Mouse (Mus musculus) stomach, embryonic 15.5 days (tissue): ENCODE measurements around the gene Arap2. TPM values are rescaled to one million over a fixed set of nuclear protein-coding genes. Genes with fewer than 3 reads are reported as not detected.

Experiments used
- ATAC-seq: fragments of 200-750 bp; cut with Nextera tagmentation; 2 replicates; pipeline ENCODE4 v1.8.0; 2017; ENCODE audit warnings: low read depth, moderate number of reproducible peaks, moderate TSS enrichment; ENCODE audit not compliant: insufficient read depth, low FRiP score
- H3K27ac ChIP-seq: fragments of 300-500 bp; sonication (generic); 2 replicates; pipeline ENCODE4 v1.5.1; 2015; ENCODE audit warnings: mild to moderate bottlenecking, inconsistent platforms
- H3K27me3 ChIP-seq: fragments of 300-500 bp; sonication (generic); replicated peaks from 2 replicates; pipeline ENCODE4 v1.6.1; 2015; ENCODE audit warnings: inconsistent platforms
- H3K36me3 ChIP-seq: fragments of 300-500 bp; sonication (generic); 2 replicates; pipeline ENCODE4 v1.6.1; 2015; ENCODE audit warnings: inconsistent platforms
- H3K4me1 ChIP-seq: fragments of 300-500 bp; sonication (generic); 2 replicates; pipeline ENCODE4 v1.6.1; 2015; ENCODE audit warnings: inconsistent platforms
- H3K4me2 ChIP-seq: fragments of 300-500 bp; sonication (generic); 2 replicates; pipeline ENCODE4 v1.6.1; 2015; ENCODE audit warnings: mild to moderate bottlenecking, inconsistent platforms
- H3K4me3 ChIP-seq: fragments of 300-500 bp; sonication (generic); replicated peaks from 2 replicates; pipeline ENCODE4 v1.5.1; 2015; ENCODE audit warnings: inconsistent platforms
- H3K9ac ChIP-seq: fragments of 300-500 bp; sonication (generic); 2 replicates; pipeline ENCODE4 v1.6.1; 2015; ENCODE audit warnings: inconsistent platforms
- H3K9me3 ChIP-seq: fragments of 300-500 bp; sonication (generic); 2 replicates; pipeline ENCODE4 v1.6.1; 2016; ENCODE audit warnings: inconsistent platforms
- WGBS: fragments of 180-500 bp; shearing (Covaris S2); methylation state at CpG from one replicate; pipeline ENCODE4 v1.1.7; 2015; 5-methylcytosine and 5-hydroxymethylcytosine counted together
- polyA plus RNA-seq: library from polyadenylated mRNA; unstranded; fragments of >200 nt; fragmentation: Nextera tagmentation; extraction: Ambion mirVana; gene quantifications from 2 replicates; pipeline ENCODE4 v1.2.1, GENCODE M21; 2015

Arap2 gene
- polyA plus RNA-seq, 1 experiment from 2014 or later, result 12.5 TPM

DNA sequence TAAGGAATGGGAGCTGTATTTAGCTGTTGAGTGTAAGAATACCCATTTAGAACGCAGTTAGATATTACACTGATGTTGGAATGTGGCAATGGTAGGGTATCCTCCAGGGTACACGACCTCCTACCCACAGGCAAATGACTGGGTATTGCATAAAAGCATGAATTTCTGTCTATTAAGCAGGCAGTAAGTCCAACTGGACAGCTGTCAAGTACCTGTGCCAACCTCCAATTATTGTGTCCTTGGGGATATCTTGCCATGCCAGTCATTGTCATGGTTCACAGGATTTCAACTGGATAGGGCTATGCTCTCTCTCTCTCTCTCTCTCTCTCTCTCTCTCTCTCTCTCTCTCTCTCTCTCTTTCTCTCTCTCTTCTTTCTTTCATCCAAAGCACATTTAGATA is 40.4 kb downstream of the Arap2 start:
- WGBS, result 85% methylated on average over 2 of the region's 2 CpGs
- no peaks in the 10 kb centered on the region for H3K9me3 ChIP-seq

DNA sequence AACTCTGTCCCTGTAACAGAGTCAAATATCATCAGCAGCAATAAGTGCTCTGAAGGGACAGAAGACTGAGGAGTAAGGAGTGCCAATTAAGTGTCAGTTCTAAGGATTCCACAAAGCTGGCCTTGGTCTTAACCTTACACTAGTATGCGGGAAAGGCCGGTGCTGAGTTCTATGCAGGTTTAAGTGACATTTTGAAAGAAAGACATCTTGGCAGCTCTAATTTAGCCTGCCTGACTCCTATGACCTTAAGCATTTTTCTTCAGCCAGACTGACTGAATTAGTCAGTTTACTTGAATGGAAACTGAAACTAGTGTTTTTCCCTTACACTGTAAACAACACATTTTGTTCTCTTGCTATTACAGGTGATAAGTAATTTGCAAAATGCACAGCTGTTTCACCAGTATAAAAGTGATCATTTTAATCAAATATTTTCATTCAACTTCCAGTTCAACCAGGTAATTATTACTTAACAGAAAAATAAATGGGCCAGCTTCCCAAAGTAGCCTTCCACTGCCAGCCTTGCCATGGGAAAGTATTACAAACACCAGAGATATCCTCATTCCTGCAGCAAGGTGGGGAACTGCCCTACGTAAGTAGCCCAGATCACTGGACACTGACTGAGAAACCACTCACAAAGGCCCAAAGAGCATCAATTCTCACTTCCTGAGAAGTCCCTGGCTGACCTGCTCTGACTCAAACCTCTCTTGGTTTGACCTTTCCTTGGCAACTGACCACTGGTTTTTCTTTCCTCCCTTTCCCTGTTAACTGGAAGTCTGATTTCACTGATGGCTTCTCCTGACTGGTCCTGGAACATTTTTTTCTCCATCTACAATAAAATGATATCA is 42.5 kb downstream of the Arap2 start:
- no peaks in the 10 kb centered on the region for H3K9me3 ChIP-seq
- no peak for ATAC-seq
- no peak overlapping the region for H3K27ac ChIP-seq
- no peak overlapping the region for H3K9ac ChIP-seq
- no peaks in the 10 kb centered on the region for H3K36me3 ChIP-seq
- no peaks in the 10 kb centered on the region for H3K27me3 ChIP-seq
- H3K4me2 ChIP-seq, result no peak overlapping the region
- no peak overlapping the region for H3K4me3 ChIP-seq
- H3K4me1 ChIP-seq, result no peaks in the 10 kb centered on the region
- 70% methylated on average over 3 of the region's 3 CpGs for WGBS

More for the DNA sequence above, 40.4 kb downstream of the Arap2 start:
- Histone ChIP-seq H3K27ac (no peak overlapping the region), H3K9ac (no peak overlapping the region), H3K36me3 (no peaks in the 10 kb centered on the region), H3K27me3 (no peaks in the 10 kb centered on the region), H3K4me1 (no peaks in the 10 kb centered on the region), H3K4me2 (no peak overlapping the region), H3K4me3 (no peak overlapping the region)
- ATAC-seq, result no peak

DNA sequence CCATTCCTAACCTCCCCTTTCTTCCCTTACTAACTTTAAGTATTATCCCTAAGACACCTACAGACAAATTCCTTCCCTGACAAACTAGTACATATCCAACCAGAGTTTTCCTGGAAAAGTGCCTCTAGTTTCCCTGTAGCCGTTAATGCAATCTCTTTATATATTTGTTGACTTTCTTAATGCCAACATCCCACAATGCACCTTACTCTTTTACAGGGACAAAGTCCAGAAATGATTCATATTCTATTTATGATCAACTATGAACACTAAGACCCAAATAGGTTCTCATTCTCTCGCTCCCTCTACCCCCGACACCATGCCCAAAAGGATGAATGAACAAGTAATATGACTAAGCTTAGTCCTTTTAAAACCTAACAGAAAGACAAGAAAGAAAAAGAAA is 49.5 kb downstream of the Arap2 start:
- H3K9ac ChIP-seq, result no peak overlapping the region
- no peak overlapping the region for H3K27ac ChIP-seq
- H3K36me3 ChIP-seq, result no peaks in the 10 kb centered on the region
- 68% methylated on average over 3 of the region's 3 CpGs for WGBS
- no peaks in the 10 kb centered on the region for H3K9me3 ChIP-seq
- no peak overlapping the region for H3K4me3 ChIP-seq
- H3K4me2 ChIP-seq, result no peak overlapping the region
- H3K4me1 ChIP-seq, result no peaks in the 10 kb centered on the region; the same call in 1 of the 2 replicates
- H3K27me3 ChIP-seq, result no peaks in the 10 kb centered on the region
- ATAC-seq, result 0 out of 2 replicates have a peak, but pooled peaks have one; percentile 31

DNA sequence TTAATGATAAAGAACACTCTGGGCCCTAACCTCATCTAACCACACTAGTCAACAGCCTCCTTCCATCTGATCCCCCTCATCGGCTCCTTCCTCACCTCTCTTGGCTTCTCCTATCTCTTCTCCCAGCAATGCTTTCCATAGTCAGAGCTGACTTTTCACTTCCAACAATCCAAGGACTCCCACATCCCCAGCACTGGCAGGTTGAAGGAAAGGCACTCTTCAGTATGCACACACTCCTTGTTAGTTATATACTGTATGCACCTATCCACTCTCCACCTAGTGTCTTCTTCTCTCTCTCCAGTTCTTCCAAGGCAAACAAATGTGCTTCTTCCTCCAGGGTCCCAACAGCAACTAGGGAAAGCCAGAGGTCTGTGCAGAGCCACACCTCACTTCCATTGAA is 50.0 kb downstream of the Arap2 start:
- Histone ChIP-seq H3K4me3 (no peak overlapping the region), H3K9ac (no peak overlapping the region), H3K4me1 (no peaks in the 10 kb centered on the region; the same call in 1 of the 2 replicates), H3K36me3 (no peaks in the 10 kb centered on the region), H3K27me3 (no peaks in the 10 kb centered on the region), H3K4me2 (no peak overlapping the region), H3K27ac (peak overlapping the region; percentile 59; the same call in 1 of the 2 replicates), H3K9me3 (no peaks in the 10 kb centered on the region)
- 74% methylated on average over 1 of the region's 1 CpGs for WGBS
- no peak for ATAC-seq

DNA sequence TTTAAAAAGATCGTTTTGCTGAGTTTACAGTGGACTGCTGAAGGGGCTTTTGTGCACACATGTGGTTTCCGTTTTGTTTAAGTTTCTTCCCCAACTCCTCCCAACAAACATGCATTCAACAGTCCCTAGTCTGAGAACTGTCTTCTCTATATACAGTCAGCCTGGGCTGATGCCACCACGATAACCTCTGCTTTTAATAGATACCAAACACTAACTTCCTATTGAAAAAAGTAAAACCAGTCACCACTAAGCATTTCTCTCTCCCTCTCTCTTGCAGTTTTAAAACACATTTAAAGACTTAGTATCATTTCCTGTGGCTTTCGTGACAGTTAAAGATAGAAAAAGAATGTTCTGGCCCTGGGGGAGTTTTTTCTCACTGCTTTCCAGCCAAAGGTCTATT is 50.5 kb downstream of the Arap2 start:
- WGBS, result 45% methylated on average over 4 of the region's 4 CpGs
- no peak overlapping the region for H3K9ac ChIP-seq
- no peak overlapping the region for H3K27ac ChIP-seq
- ATAC-seq, result no peak
- no peaks in the 10 kb centered on the region for H3K36me3 ChIP-seq
- no peaks in the 10 kb centered on the region for H3K27me3 ChIP-seq
- H3K9me3 ChIP-seq, result no peaks in the 10 kb centered on the region
- no peak overlapping the region for H3K4me3 ChIP-seq
- no peak overlapping the region for H3K4me2 ChIP-seq
- H3K4me1 ChIP-seq, result no peaks in the 10 kb centered on the region; the same call in 1 of the 2 replicates

DNA sequence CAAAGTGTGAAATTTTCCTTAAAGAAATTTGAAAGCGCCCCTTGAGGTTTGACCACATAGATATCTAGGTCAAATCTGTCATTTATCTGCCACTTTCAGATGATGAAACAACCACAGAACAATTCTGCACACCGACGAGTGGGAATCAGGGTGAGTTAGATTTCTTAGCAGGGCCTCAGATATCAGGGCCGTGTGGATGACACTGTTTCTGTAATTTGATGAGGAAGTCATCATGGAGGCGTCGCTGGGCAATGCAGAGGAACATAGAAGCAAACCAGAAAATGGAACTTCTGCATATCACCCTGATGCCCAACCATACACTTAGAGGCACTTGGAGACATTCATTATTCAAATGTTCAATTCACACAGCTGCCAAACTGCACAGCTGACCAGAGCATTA is 55.0 kb downstream of the Arap2 start:
- no peak for ATAC-seq
- 68% methylated on average over 6 of the region's 6 CpGs for WGBS

DNA sequence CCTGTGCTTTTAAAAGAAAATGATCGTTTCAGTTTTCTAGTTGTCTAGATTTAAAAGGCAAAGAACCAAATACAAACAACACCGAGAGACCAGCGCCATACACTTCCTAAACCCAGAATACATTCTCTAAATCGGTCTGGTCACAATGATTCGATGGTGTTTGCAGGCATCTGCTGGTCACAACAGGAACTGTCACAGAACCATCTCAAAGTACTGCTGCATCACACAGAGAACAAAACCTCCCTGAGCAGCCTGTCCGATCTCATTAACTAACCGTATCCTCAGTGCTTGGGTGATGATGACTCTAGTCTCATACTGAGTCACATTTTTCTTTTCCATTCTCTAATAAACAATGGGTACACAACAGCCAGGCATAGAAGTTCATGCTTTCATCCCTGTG is 59.1 kb downstream of the Arap2 start:
- Histone ChIP-seq H3K36me3 (no peaks in the 10 kb centered on the region), H3K4me1 (no peaks in the 10 kb centered on the region), H3K9ac (no peak overlapping the region), H3K4me2 (no peak overlapping the region), H3K4me3 (no peak overlapping the region), H3K27ac (no peak overlapping the region), H3K9me3 (no peaks in the 10 kb centered on the region), H3K27me3 (no peaks in the 10 kb centered on the region)
- 51% methylated on average over 7 of the region's 7 CpGs for WGBS
- no peak for ATAC-seq

More for the DNA sequence above, 55.0 kb downstream of the Arap2 start:
- no peaks in the 10 kb centered on the region; the same call in 1 of the 2 replicates for H3K4me1 ChIP-seq
- no peak overlapping the region for H3K4me2 ChIP-seq
- no peak overlapping the region for H3K27ac ChIP-seq
- H3K9me3 ChIP-seq, result no peaks in the 10 kb centered on the region
- no peak overlapping the region for H3K9ac ChIP-seq
- H3K4me3 ChIP-seq, result no peak overlapping the region
- H3K36me3 ChIP-seq, result no peaks in the 10 kb centered on the region
- H3K27me3 ChIP-seq, result no peaks in the 10 kb centered on the region

DNA sequence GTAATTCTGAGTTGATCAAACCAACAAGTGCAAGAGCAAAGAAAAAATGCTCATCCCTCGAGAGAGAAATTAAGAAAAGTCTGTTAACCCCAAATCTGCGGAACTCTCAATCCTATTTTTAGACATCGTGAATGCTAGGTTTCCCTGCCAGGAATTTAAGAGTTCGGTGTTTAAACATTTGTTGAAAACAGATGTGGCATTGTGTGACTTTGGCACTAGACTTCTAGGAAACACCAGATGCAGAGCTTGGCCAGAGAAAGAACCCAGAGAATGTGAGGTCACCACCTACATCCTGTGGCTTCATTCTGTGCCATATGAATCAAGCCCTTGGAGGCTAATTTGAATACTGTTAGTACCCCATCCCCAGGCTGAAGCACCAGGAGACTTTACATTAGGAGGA is 76.0 kb downstream of the Arap2 start:
- H3K9ac ChIP-seq, result no peak overlapping the region
- H3K27me3 ChIP-seq, result no peaks in the 10 kb centered on the region
- no peaks in the 10 kb centered on the region for H3K36me3 ChIP-seq
- 60% methylated on average over 4 of the region's 4 CpGs for WGBS
- H3K9me3 ChIP-seq, result no peaks in the 10 kb centered on the region
- no peak overlapping the region for H3K4me3 ChIP-seq
- H3K4me1 ChIP-seq, result no peaks in the 10 kb centered on the region
- H3K27ac ChIP-seq, result no peak overlapping the region
- ATAC-seq, result no peak
- H3K4me2 ChIP-seq, result no peak overlapping the region

DNA sequence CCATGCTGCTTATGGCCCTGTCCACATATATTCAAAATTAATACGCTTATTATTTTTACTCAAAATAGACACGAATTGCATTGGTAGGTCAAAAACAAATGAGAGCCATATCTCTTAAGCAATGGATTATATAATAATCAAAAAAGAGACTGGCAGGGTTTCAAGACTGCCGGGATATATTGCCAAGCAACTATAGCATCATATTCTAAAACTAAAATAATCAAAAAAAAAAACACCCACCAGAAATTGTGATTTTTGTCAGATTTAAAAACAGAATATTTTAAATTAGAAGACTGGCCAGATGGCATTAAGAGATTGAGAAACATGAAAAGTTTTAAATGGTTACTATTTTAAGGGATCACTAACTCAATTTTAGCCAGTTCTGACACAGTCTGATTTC is 82.2 kb downstream of the Arap2 start:
- Histone ChIP-seq H3K4me3 (no peak overlapping the region), H3K36me3 (no peaks in the 10 kb centered on the region), H3K9me3 (no peaks in the 10 kb centered on the region), H3K4me2 (no peak overlapping the region), H3K9ac (no peak overlapping the region), H3K27ac (no peak overlapping the region), H3K4me1 (no peaks in the 10 kb centered on the region), H3K27me3 (no peaks in the 10 kb centered on the region)
- no peak for ATAC-seq
- 79% methylated on average over 3 of the region's 3 CpGs for WGBS

DNA sequence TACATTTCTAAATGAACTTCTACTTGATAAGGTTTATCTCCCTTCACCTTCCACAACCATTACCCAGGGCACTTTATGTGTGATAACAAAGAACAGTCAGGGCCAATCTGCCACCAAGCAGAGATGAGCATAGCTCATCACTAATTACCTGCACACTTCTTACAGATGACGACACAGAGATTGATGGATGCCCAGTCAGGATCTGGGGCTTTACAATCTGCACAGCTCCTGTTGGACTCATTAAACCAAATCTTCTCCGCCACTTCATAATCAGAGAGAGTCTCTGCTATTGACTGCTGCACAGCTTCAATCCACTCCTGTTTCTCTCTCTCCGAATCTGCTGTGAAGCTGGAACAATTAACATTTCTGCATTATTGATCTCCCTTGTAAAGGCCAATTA is 82.8 kb downstream of the Arap2 start:
- ATAC-seq, result no peak
- Histone ChIP-seq H3K9ac (no peak overlapping the region), H3K9me3 (no peaks in the 10 kb centered on the region), H3K4me2 (no peak overlapping the region), H3K27ac (no peak overlapping the region), H3K27me3 (no peaks in the 10 kb centered on the region), H3K4me3 (no peak overlapping the region), H3K4me1 (no peaks in the 10 kb centered on the region), H3K36me3 (no peaks in the 10 kb centered on the region)
- WGBS, result 72% methylated on average over 3 of the region's 3 CpGs

DNA sequence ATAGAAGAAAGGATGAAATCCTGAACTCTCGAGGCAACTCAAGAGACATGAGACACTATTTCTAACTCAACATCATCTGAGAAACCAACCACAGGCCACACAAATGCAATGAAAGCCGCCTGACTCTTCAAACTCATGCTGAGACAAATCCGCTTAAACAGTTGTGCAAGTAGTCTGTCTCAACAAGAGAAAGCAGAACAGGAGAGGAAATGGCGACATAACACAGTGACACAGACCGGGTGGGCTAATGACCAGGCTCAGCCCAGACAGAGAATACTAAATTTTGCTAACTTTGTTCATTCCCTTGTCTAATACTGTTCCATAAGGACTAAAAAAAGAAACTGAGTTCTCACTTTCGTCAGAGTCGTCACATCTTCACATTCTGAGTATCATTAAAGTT is 88.6 kb downstream of the Arap2 start:
- H3K9ac ChIP-seq, result no peak overlapping the region
- H3K4me3 ChIP-seq, result no peak overlapping the region
- no peaks in the 10 kb centered on the region for H3K9me3 ChIP-seq
- H3K27ac ChIP-seq, result no peak overlapping the region
- H3K4me1 ChIP-seq, result 0 out of 2 replicates have a peak, but pooled peaks cover 4% of the 10 kb centered on the region
- no peak overlapping the region for H3K4me2 ChIP-seq
- no peaks in the 10 kb centered on the region for H3K27me3 ChIP-seq
- WGBS, result 86% methylated on average over 7 of the region's 7 CpGs
- H3K36me3 ChIP-seq, result no peaks in the 10 kb centered on the region
- no peak for ATAC-seq

DNA sequence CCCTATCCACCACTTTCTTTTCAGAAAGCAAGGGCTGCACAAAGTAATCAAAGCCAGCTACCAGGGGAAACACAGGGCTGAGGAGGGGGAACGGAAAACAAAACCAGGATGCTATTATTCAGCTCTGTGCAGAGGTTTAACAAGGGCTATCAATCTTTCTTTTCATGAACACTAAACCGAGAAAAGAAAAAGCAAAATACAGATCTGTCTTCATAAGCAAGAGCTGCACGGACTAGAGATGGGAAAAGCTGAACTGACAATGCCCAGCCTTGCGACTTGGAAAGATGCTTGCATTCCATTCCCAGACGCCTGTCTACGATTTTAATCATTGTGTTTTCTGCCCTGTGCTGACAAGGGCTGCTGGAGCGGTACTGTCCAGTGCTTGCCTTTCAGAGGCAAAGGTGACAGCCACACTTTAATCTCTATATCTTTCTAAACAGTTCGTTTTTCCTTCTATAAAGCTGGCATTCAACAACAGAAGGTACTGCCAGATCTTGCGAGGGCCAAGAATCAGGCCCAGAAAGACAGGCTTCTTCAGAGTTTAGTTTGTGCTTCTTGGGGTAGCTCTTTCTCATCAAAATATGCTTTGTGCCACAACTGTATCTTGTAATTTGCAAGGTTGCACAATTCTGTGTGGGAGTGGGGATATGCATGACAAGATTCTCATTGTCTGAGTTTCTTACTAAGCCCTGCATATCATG is 93.1 kb downstream of the Arap2 start:
- H3K4me1 ChIP-seq, result 0 out of 2 replicates have a peak, but pooled peaks cover 4% of the 10 kb centered on the region
- peak overlapping the region; percentile 1; the same call in 1 of the 2 replicates for H3K4me2 ChIP-seq
- H3K9ac ChIP-seq, result no peak overlapping the region
- WGBS, result 25% methylated on average over 9 of the region's 9 CpGs
- 0 out of 2 replicates have a peak, but pooled peaks cover 3% of the 10 kb centered on the region for H3K36me3 ChIP-seq
- ATAC-seq, result no peak
- H3K27ac ChIP-seq, result no peak overlapping the region
- no peaks in the 10 kb centered on the region for H3K9me3 ChIP-seq
- H3K4me3 ChIP-seq, result no peak overlapping the region
- H3K27me3 ChIP-seq, result no peaks in the 10 kb centered on the region
